Mouse (Mus musculus) T-helper 17 cell (primary cell): ENCODE measurements at regions not wholly inside any gene's neighbourhood (a gene's known extent, or its start where the extent isn't known, plus 50 kb on each side); places are given as distances from the start of the nearest gene placed in this dataset.

Experiments used
- in situ Hi-C, 2 experiments: fragments of 300-600 bp; cut with MboI, MseI; formaldehyde crosslinking; loops; 1 replicate in 1 of 2; 2 replicates in 1 of 2; pipeline ENCODE4 v1.15.1; 2025; ENCODE audit warnings: high pct_unique_total_duplicates in 2 of 2

GRCm38 (mm10) chr3:137100627-137101404, 240.1 kb upstream of the Emcn start:
- in situ Hi-C loops = no loop called here

- in situ Hi-C loops = no loop called here
Measured at GRCm38 (mm10) chr3:137105930-137106329, 234.9 kb upstream of the Emcn start.

GRCm38 (mm10) chr3:137108197-137108596, 232.7 kb upstream of the Emcn start:
- in situ Hi-C loops = no loop called here

GRCm38 (mm10) chr3:137109786-137110185, 231.1 kb upstream of the Emcn start:
- in situ Hi-C loops = no loop called here

GRCm38 (mm10) chr3:137110485-137110884, 230.4 kb upstream of the Emcn start:
- in situ Hi-C loops = no loop called here

- in situ Hi-C loops = no loop called here
Measured at GRCm38 (mm10) chr3:137129967-137130366, 210.9 kb upstream of the Emcn start.

GRCm38 (mm10) chr3:137142041-137142440, 198.8 kb upstream of the Emcn start:
- in situ Hi-C loops = no loop called here

- in situ Hi-C loops = no loop called here
Measured at GRCm38 (mm10) chr3:137146062-137146461, 194.8 kb upstream of the Emcn start.

GRCm38 (mm10) chr3:137147405-137147804, 193.5 kb upstream of the Emcn start:
- in situ Hi-C loops = no loop called here

- in situ Hi-C loops = no loop called here
Measured at GRCm38 (mm10) chr3:137150414-137151010, 190.4 kb upstream of the Emcn start.

- in situ Hi-C loops = no loop called here
Measured at GRCm38 (mm10) chr3:137151431-137151830, 189.4 kb upstream of the Emcn start.

- in situ Hi-C loops = no loop called here
Measured at GRCm38 (mm10) chr3:137153234-137153633, 187.6 kb upstream of the Emcn start.

- in situ Hi-C loops = no loop called here
Measured at GRCm38 (mm10) chr3:137154200-137155042, 186.4 kb upstream of the Emcn start.

- in situ Hi-C loops = no loop called here
Measured at GRCm38 (mm10) chr3:137155043-137155404, 185.8 kb upstream of the Emcn start.

GRCm38 (mm10) chr3:137156250-137156975, 184.5 kb upstream of the Emcn start:
- in situ Hi-C loops = no loop called here

GRCm38 (mm10) chr3:137189035-137189434, 151.8 kb upstream of the Emcn start:
- in situ Hi-C loops = no loop called here

GRCm38 (mm10) chr3:137190489-137190888, 150.4 kb upstream of the Emcn start:
- in situ Hi-C loops = no loop called here

GRCm38 (mm10) chr3:137191009-137191408, 149.9 kb upstream of the Emcn start:
- in situ Hi-C loops = no loop called here

- in situ Hi-C loops = no loop called here
Measured at GRCm38 (mm10) chr3:137193873-137194272, 147.0 kb upstream of the Emcn start.

GRCm38 (mm10) chr3:137211667-137212066, 129.2 kb upstream of the Emcn start:
- in situ Hi-C loops = no loop called here

- in situ Hi-C loops = no loop called here
Measured at GRCm38 (mm10) chr3:137216036-137216435, 124.8 kb upstream of the Emcn start.

- in situ Hi-C loops = no loop called here
Measured at GRCm38 (mm10) chr3:137217245-137217644, 123.6 kb upstream of the Emcn start.
